Mouse (Mus musculus) gastrocnemius, adult 18-20 months (tissue): ENCODE measurements around the gene Rps6ka1. TPM values are rescaled to one million over a fixed set of nuclear protein-coding genes. Genes with fewer than 3 reads are reported as not detected.

Experiments
- DNase-seq: peaks from one replicate; pipeline ENCODE4 v3.0.0; 2021; ENCODE audit warnings: low spot score
- total RNA-seq, 2 experiments: library from RNA; stranded (reverse); gene quantifications; 2 replicates each; pipeline ENCODE4 v1.2.3; 2021

The Rps6ka1 gene
- total RNA-seq, 2 experiments from 2014 or later: 4.8 to 5.0 TPM

- no peak for DNase-seq
Observed at GRCm38 (mm10) chr4:133827354-133827753, 60.2 kb downstream of the Rps6ka1 start.

- peak; percentile 29 for DNase-seq
Observed at GRCm38 (mm10) chr4:133825731-133826130, 61.9 kb downstream of the Rps6ka1 start.

GRCm38 (mm10) chr4:133820806-133821560 lies 66.6 kb downstream of the Rps6ka1 start:
- no peak for DNase-seq

- DNase-seq: no peak
Observed at GRCm38 (mm10) chr4:133820166-133820565, 67.4 kb downstream of the Rps6ka1 start.

- no peak for DNase-seq
Observed at GRCm38 (mm10) chr4:133817356-133817755, 70.2 kb downstream of the Rps6ka1 start.

- no peak for DNase-seq
Observed at GRCm38 (mm10) chr4:133816504-133816875, 71.1 kb downstream of the Rps6ka1 start.

GRCm38 (mm10) chr4:133815635-133816503 lies 71.7 kb downstream of the Rps6ka1 start:
- no peak for DNase-seq

GRCm38 (mm10) chr4:133814804-133815515 lies 72.6 kb downstream of the Rps6ka1 start:
- DNase-seq: no peak

- DNase-seq: peak; percentile 83
Observed at GRCm38 (mm10) chr4:133813992-133814803, 73.4 kb downstream of the Rps6ka1 start.

- peak; percentile 96 for DNase-seq
Observed at GRCm38 (mm10) chr4:133813174-133813991, 74.2 kb downstream of the Rps6ka1 start.

GRCm38 (mm10) chr4:133804401-133805263 lies 83.0 kb downstream of the Rps6ka1 start:
- DNase-seq: no peak

GRCm38 (mm10) chr4:133800589-133800988 lies 87.0 kb downstream of the Rps6ka1 start:
- DNase-seq: no peak

Other genes with a start within 250 kb of the Rps6ka1 start
- 10 to 100 TPM; 24.1 to 35.7 TPM for gene Zdhhc18, start 237.6 kb downstream of the Rps6ka1 start, total RNA-seq
- 10 to 100 TPM in 1 of 2 experiments, 1 to 10 TPM in 1; 9.7 to 12.2 TPM for gene Pigv, start 215.2 kb downstream of the Rps6ka1 start, total RNA-seq
- gene Arid1a, start 131.0 kb downstream of the Rps6ka1 start, total RNA-seq: 10 to 100 TPM; 22.4 to 26.6 TPM
- gene Hmgn2, start 80.9 kb upstream of the Rps6ka1 start, total RNA-seq: 10 to 100 TPM; 36.3 to 50.4 TPM
- 1 to 10 TPM; 8.6 to 9.7 TPM for gene Dhdds, start 113.1 kb upstream of the Rps6ka1 start, total RNA-seq
- under 1 TPM; 0.30 to 0.43 TPM for gene Lin28a, start 131.0 kb upstream of the Rps6ka1 start, total RNA-seq
- not detected for gene Zfp683, start 166.0 kb upstream of the Rps6ka1 start, total RNA-seq
- gene Crybg2, start 173.0 kb upstream of the Rps6ka1 start, total RNA-seq: under 1 TPM in 1 of 2 experiments, not detected in 1; 0.07 TPM
- gene Cd52, start 207.3 kb upstream of the Rps6ka1 start, total RNA-seq: under 1 TPM; 0.84 to 1.00 TPM
- 1 to 10 TPM; 1.3 to 1.6 TPM for gene Ubxn11, start 214.8 kb upstream of the Rps6ka1 start, total RNA-seq
- 10 to 100 TPM; 14.1 to 19.8 TPM for gene Sh3bgrl3, start 241.0 kb upstream of the Rps6ka1 start, total RNA-seq